Mouse (Mus musculus) layer of hippocampus, adult 11-12 months (tissue): Measurements from ENCODE around the gene Fam20b.
A peak's percentile ranks its signal among the peaks of the same experiment; 100 is the strongest.

Experiments
- DNase-seq: peaks from one replicate; pipeline ENCODE4 v3.0.0; 2022; ENCODE audit warnings: low spot score

Fam20b gene

GRCm38 (mm10) chr1:156730802-156731201, 11.9 kb upstream of the Fam20b start:
- no peak for DNase-seq

GRCm38 (mm10) chr1:156727234-156728108, 8.6 kb upstream of the Fam20b start:
- DNase-seq: no peak

GRCm38 (mm10) chr1:156722089-156722488, 3.2 kb upstream of the Fam20b start:
- no peak for DNase-seq

GRCm38 (mm10) chr1:156720046-156720445, 1.2 kb upstream of the Fam20b start:
- no peak for DNase-seq

- DNase-seq: peak; percentile 28
Observed at GRCm38 (mm10) chr1:156718286-156718949, 468 bp downstream of the Fam20b start.

- DNase-seq: no peak
Observed at GRCm38 (mm10) chr1:156717751-156718285, 1.1 kb downstream of the Fam20b start.

GRCm38 (mm10) chr1:156716681-156717080, 2.2 kb downstream of the Fam20b start:
- DNase-seq: no peak

- DNase-seq: no peak
Observed at GRCm38 (mm10) chr1:156710472-156711098, 8.3 kb downstream of the Fam20b start.

GRCm38 (mm10) chr1:156708672-156709071, 10.2 kb downstream of the Fam20b start:
- no peak for DNase-seq

GRCm38 (mm10) chr1:156705696-156706285, 13.1 kb downstream of the Fam20b start:
- DNase-seq: no peak

- no peak for DNase-seq
Observed at GRCm38 (mm10) chr1:156703444-156703843, 15.4 kb downstream of the Fam20b start.

GRCm38 (mm10) chr1:156702151-156702550, 16.7 kb downstream of the Fam20b start:
- no peak for DNase-seq

- DNase-seq: no peak
Observed at GRCm38 (mm10) chr1:156686025-156686661, 32.7 kb downstream of the Fam20b start.

GRCm38 (mm10) chr1:156679599-156679998, 39.3 kb downstream of the Fam20b start:
- no peak for DNase-seq

- no peak for DNase-seq
Observed at GRCm38 (mm10) chr1:156677230-156677629, 41.7 kb downstream of the Fam20b start.

GRCm38 (mm10) chr1:156676596-156676995, 42.3 kb downstream of the Fam20b start:
- no peak for DNase-seq

- peak; percentile 63 for DNase-seq
Observed at GRCm38 (mm10) chr1:156676171-156676570, 42.7 kb downstream of the Fam20b start.

GRCm38 (mm10) chr1:156674195-156675000, 44.5 kb downstream of the Fam20b start, which contains the start of gene Tor3a:
TSS of gene Tor3a (minus strand) at chr1:156674356.
- DNase-seq: peak; percentile 64

- no peak for DNase-seq
Observed at GRCm38 (mm10) chr1:156673476-156674194, 45.3 kb downstream of the Fam20b start.
